Mouse (Mus musculus): Measurements from ENCODE around the gene Fndc5.

- TF ChIP-seq CTCF (IDR thresholded peaks at IDR 0.05; ENCODE audit: borderline replicate concordance, extremely low read depth, insufficient read depth, insufficient read length): peak; percentile 99
- no peak for TF ChIP-seq POLR2A (IDR thresholded peaks at IDR 0.05; ENCODE audit: borderline replicate concordance, extremely low read depth, insufficient read depth, insufficient read length, poor library complexity, severe bottlenecking)
Measured at GRCm38 (mm10) chr4:129113083-129113988, 23.5 kb upstream of the Fndc5 start.
